Mouse (Mus musculus): ENCODE measurements around the gene Sema4c.

The Sema4c gene

GRCm38 (mm10) chr1:36508238-36508637 is 49.9 kb downstream of the Sema4c start:
- no peak for DNase-seq (ENCODE audit: low spot score)

- DNase-seq (ENCODE audit: low spot score): peak; percentile 82
Observed at GRCm38 (mm10) chr1:36501261-36501660, 56.9 kb downstream of the Sema4c start.
